Mouse (Mus musculus) midbrain, embryonic 15.5 days (tissue): ENCODE results near the gene Tent5b. TPM values are rescaled to one million over a fixed set of nuclear protein-coding genes. Genes with fewer than 3 reads are reported as not detected.
A peak's percentile ranks its signal among the peaks of the same experiment; 100 is the strongest.

Source experiments
- ATAC-seq: fragments of 200-750 bp; cut with Nextera tagmentation; replicated peaks from 2 replicates; pipeline ENCODE4 v1.8.0; 2017; ENCODE audit warnings: moderate TSS enrichment
- H3K27ac ChIP-seq: fragments of 300-500 bp; sonication (generic); 2 replicates; pipeline ENCODE4 v1.5.1; 2015; ENCODE audit warnings: mild to moderate bottlenecking, inconsistent platforms
- H3K27me3 ChIP-seq: fragments of 300-500 bp; sonication (generic); replicated peaks from 2 replicates; pipeline ENCODE4 v1.6.1; 2015; ENCODE audit warnings: inconsistent platforms
- H3K36me3 ChIP-seq: fragments of 300-500 bp; sonication (generic); replicated peaks from 2 replicates; pipeline ENCODE4 v1.6.1; 2015; ENCODE audit warnings: inconsistent platforms
- H3K4me1 ChIP-seq: fragments of 300-500 bp; sonication (generic); 2 replicates; pipeline ENCODE4 v1.6.1; 2015; ENCODE audit warnings: inconsistent platforms
- H3K4me2 ChIP-seq: fragments of 300-500 bp; sonication (generic); 2 replicates; pipeline ENCODE4 v1.6.1; 2015; ENCODE audit warnings: inconsistent platforms, mild to moderate bottlenecking, moderate library complexity
- H3K4me3 ChIP-seq: fragments of 300-500 bp; sonication (generic); 2 replicates; pipeline ENCODE4 v1.5.1; 2015; ENCODE audit warnings: mild to moderate bottlenecking, inconsistent platforms
- H3K9ac ChIP-seq: fragments of 300-500 bp; sonication (generic); 2 replicates; pipeline ENCODE4 v1.6.1; 2015; ENCODE audit warnings: mild to moderate bottlenecking, inconsistent platforms
- H3K9me3 ChIP-seq: fragments of 300-500 bp; sonication (generic); 2 replicates; pipeline ENCODE4 v1.6.1; 2016; ENCODE audit warnings: inconsistent platforms
- WGBS: fragments of 180-500 bp; shearing (Covaris S2); methylation state at CpG from one replicate; pipeline ENCODE4 v1.1.7; 2015; ENCODE audit warnings: mixed read lengths; 5-methylcytosine and 5-hydroxymethylcytosine counted together
- polyA plus RNA-seq: library from polyadenylated mRNA; unstranded; fragments of >200 nt; fragmentation: Nextera tagmentation; extraction: Ambion mirVana; gene quantifications from 2 replicates; pipeline ENCODE4 v1.2.1, GENCODE M21; 2015

The Tent5b gene
- polyA plus RNA-seq, 1 experiment from 2014 or later, result 0.37 TPM

GRCm38 (mm10) chr4:133493895-133494294, 14.0 kb downstream of the Tent5b start:
- H3K4me1 ChIP-seq, result peaks cover 24% of the 10 kb centered on the region
- H3K27me3 ChIP-seq, result peaks cover 45% of the 10 kb centered on the region
- WGBS, result 19% methylated on average over 11 of the region's 12 CpGs
- H3K4me2 ChIP-seq, result peak overlapping the region; percentile 54
- ATAC-seq, result no peak
- H3K9ac ChIP-seq, result no peak overlapping the region
- H3K9me3 ChIP-seq, result no peaks in the 10 kb centered on the region
- no peaks in the 10 kb centered on the region for H3K36me3 ChIP-seq
- no peak overlapping the region for H3K27ac ChIP-seq
- H3K4me3 ChIP-seq, result peak overlapping the region; percentile 28

DNA sequence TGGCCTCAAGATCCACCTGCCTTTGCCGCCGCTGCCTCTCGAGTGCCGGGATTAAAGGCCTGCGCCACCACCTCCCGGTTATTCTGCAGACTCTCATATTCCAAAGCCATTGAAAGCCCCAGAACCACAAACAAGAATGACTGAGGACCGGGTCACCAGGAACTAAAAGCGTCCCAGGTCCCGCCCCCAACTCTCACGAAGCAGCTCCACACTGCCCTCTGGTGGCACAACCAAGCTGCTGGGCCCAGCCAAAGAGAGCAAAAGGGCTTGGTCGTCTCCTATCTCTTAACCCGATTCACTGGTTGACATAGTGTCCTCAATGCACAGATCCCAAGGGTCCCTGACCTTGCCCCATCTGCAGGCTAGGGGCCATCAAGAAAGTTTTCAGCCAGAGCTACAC, 14.5 kb downstream of the Tent5b start:
- Histone ChIP-seq H3K36me3 (no peaks in the 10 kb centered on the region), H3K4me3 (peak overlapping the region; percentile 28), H3K27me3 (peaks cover 50% of the 10 kb centered on the region), H3K4me1 (peaks cover 25% of the 10 kb centered on the region), H3K4me2 (peak overlapping the region; percentile 54), H3K27ac (no peak overlapping the region), H3K9ac (no peak overlapping the region), H3K9me3 (no peaks in the 10 kb centered on the region)
- no peak for ATAC-seq
- WGBS, result under 1% methylated on average over 12 of the region's 12 CpGs

- Histone ChIP-seq H3K4me1 (peaks cover 25% of the 10 kb centered on the region), H3K27ac (no peak overlapping the region), H3K4me2 (no peak overlapping the region), H3K27me3 (peaks cover 55% of the 10 kb centered on the region), H3K36me3 (no peaks in the 10 kb centered on the region), H3K4me3 (no peak overlapping the region), H3K9me3 (no peaks in the 10 kb centered on the region), H3K9ac (no peak overlapping the region)
- ATAC-seq, result no peak
- WGBS, result 55% methylated on average over 4 of the region's 4 CpGs
Measured at GRCm38 (mm10) chr4:133494867-133495266, 14.9 kb downstream of the Tent5b start.

GRCm38 (mm10) chr4:133495711-133496110, 15.8 kb downstream of the Tent5b start:
- Histone ChIP-seq H3K4me3 (no peak overlapping the region), H3K9me3 (no peaks in the 10 kb centered on the region), H3K4me2 (no peak overlapping the region), H3K36me3 (no peaks in the 10 kb centered on the region), H3K27ac (no peak overlapping the region), H3K4me1 (peaks cover 25% of the 10 kb centered on the region), H3K9ac (no peak overlapping the region), H3K27me3 (peaks cover 63% of the 10 kb centered on the region)
- 22% methylated on average over 7 of the region's 7 CpGs for WGBS
- no peak for ATAC-seq

- Histone ChIP-seq H3K4me1 (peaks cover 25% of the 10 kb centered on the region), H3K4me3 (peak overlapping the region; percentile 67), H3K36me3 (no peaks in the 10 kb centered on the region), H3K4me2 (peak overlapping the region; percentile 89), H3K9ac (no peak overlapping the region), H3K27ac (no peak overlapping the region), H3K9me3 (no peaks in the 10 kb centered on the region), H3K27me3 (peaks cover 75% of the 10 kb centered on the region)
- no peak for ATAC-seq
- WGBS, result 29% methylated on average over 6 of the region's 6 CpGs
Measured at GRCm38 (mm10) chr4:133496738-133497445, 17.0 kb downstream of the Tent5b start.

GRCm38 (mm10) chr4:133497461-133498159, 17.7 kb downstream of the Tent5b start:
- H3K4me3 ChIP-seq, result peak overlapping the region; percentile 67
- no peak overlapping the region for H3K27ac ChIP-seq
- H3K9me3 ChIP-seq, result no peaks in the 10 kb centered on the region
- H3K4me1 ChIP-seq, result peaks cover 25% of the 10 kb centered on the region
- H3K36me3 ChIP-seq, result no peaks in the 10 kb centered on the region
- peaks cover 75% of the 10 kb centered on the region for H3K27me3 ChIP-seq
- H3K4me2 ChIP-seq, result peak overlapping the region; percentile 89
- under 1% methylated on average over 65 of the region's 70 CpGs for WGBS
- ATAC-seq, result peak; percentile 60
- peak overlapping the region; percentile 63 for H3K9ac ChIP-seq

DNA sequence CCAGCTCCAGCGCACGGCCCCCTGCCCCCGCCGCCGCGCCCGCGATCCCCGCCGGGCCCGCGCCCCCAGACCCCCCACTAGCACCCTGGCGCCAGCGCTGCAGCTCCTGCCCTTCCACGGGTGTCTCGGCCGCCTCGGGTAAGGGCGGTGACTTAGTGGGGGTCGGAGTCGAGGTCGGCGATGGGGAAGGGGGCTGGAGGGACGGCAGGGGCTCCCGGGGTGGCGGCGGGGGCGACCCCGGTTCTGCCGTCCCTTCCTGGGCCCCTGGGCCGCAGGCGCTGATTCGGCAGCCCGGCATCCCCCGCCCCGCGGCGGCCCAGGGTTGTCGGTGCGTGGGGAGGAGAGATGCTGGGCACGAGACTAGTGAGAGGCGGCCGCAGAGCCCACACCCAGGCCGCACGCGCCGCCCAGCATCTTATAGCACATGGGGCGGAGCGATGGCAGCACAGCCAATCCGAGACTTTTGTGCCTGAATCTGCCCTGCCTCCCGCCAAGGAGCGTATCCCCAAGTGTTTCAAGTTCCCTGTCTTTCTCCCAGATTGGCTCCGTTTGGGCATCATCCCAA, 18.3 kb downstream of the Tent5b start, which contains the start of gene Trnp1:
Trnp1 (minus strand) TSS at position 391 of the 565 bp plus-strand sequence.
- Histone ChIP-seq H3K27ac (no peak within 1 kb of the TSS), H3K9ac (peak within 1 kb of the TSS; percentile 63), H3K4me2 (peak within 1 kb of the TSS; percentile 89), H3K4me3 (peak within 1 kb of the TSS; percentile 67), H3K4me1 (peaks cover 25% of the 10 kb centered on the region), H3K27me3 (peaks cover 74% of the 10 kb centered on the region), H3K9me3 (no peaks in the 10 kb centered on the region), H3K36me3 (no peaks in the 10 kb centered on the region)
- 1% methylated on average over 51 of the region's 53 CpGs for WGBS
- ATAC-seq, result peak; percentile 93

GRCm38 (mm10) chr4:133501514-133501913, 21.6 kb downstream of the Tent5b start:
- Histone ChIP-seq H3K36me3 (no peaks in the 10 kb centered on the region), H3K9me3 (no peaks in the 10 kb centered on the region), H3K4me2 (no peak overlapping the region), H3K4me1 (peaks cover 20% of the 10 kb centered on the region), H3K9ac (no peak overlapping the region), H3K4me3 (no peak overlapping the region), H3K27me3 (peaks cover 56% of the 10 kb centered on the region), H3K27ac (no peak overlapping the region)
- 67% methylated on average over 7 of the region's 7 CpGs for WGBS
- no peak for ATAC-seq

GRCm38 (mm10) chr4:133504300-133504699, 24.4 kb downstream of the Tent5b start:
- no peak overlapping the region for H3K27ac ChIP-seq
- ATAC-seq, result no peak
- H3K9ac ChIP-seq, result no peak overlapping the region
- H3K4me1 ChIP-seq, result no peaks in the 10 kb centered on the region
- no peak overlapping the region for H3K4me3 ChIP-seq
- 53% methylated on average over 5 of the region's 5 CpGs for WGBS
- no peaks in the 10 kb centered on the region for H3K36me3 ChIP-seq
- peaks cover 34% of the 10 kb centered on the region for H3K27me3 ChIP-seq
- no peak overlapping the region for H3K4me2 ChIP-seq
- H3K9me3 ChIP-seq, result no peaks in the 10 kb centered on the region

GRCm38 (mm10) chr4:133504755-133505485, 25.0 kb downstream of the Tent5b start:
- ATAC-seq, result no peak
- no peaks in the 10 kb centered on the region for H3K36me3 ChIP-seq
- H3K27me3 ChIP-seq, result peaks cover 27% of the 10 kb centered on the region
- WGBS, result 65% methylated on average over 9 of the region's 9 CpGs
- H3K4me1 ChIP-seq, result no peaks in the 10 kb centered on the region
- H3K4me2 ChIP-seq, result no peak overlapping the region
- H3K9me3 ChIP-seq, result no peaks in the 10 kb centered on the region
- H3K27ac ChIP-seq, result no peak overlapping the region
- H3K4me3 ChIP-seq, result no peak overlapping the region
- no peak overlapping the region for H3K9ac ChIP-seq

DNA sequence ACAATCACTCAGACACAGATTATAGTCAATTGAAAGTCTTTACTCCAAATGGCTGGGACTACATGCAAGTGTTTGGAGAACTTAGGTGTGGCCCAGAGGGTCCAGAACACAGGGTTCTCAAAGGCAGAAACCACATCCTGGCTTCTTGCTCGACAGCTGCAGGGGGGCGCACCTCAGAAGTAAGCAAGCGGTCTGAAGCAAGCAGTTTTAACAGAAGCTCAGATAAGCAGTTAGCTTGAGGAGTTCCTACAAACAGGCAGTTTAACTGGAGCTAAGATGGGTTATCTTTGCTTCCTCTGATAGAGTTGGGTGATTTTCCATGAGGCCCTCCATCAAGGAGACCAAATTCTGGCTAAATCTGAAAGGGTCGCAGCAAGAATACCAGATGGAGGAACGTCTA, 26.6 kb downstream of the Tent5b start:
- Histone ChIP-seq H3K36me3 (no peaks in the 10 kb centered on the region), H3K27ac (no peak overlapping the region), H3K4me1 (no peaks in the 10 kb centered on the region), H3K9me3 (no peaks in the 10 kb centered on the region), H3K4me2 (no peak overlapping the region), H3K4me3 (no peak overlapping the region), H3K27me3 (peaks cover 11% of the 10 kb centered on the region; the same call in 1 of the 2 replicates), H3K9ac (no peak overlapping the region)
- ATAC-seq, result no peak
- WGBS, result 80% methylated on average over 5 of the region's 5 CpGs

DNA sequence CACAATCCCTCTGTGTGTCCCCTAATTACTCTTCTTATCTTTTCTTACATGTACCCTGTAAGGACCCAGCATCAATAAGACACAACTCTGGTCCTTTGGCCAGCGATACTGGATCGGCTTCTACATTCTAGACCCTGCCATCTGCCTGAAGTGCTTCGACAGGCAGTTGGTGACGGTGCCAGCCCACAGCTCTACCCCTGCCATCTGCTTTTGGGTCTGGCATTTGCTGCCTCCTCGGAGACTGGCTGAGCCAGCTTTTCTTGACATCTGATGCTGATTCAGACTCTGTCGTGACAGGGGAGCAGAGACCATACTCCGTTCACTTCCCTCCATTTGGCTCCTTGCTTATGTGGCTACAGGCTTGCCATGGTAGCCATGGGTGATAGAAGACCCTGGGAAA, 29.1 kb downstream of the Tent5b start:
- Histone ChIP-seq H3K4me2 (no peak overlapping the region), H3K4me3 (no peak overlapping the region), H3K27me3 (0 out of 2 replicates have a peak, but pooled peaks cover 2% of the 10 kb centered on the region), H3K27ac (no peak overlapping the region), H3K9me3 (no peaks in the 10 kb centered on the region), H3K4me1 (no peaks in the 10 kb centered on the region), H3K36me3 (no peaks in the 10 kb centered on the region), H3K9ac (no peak overlapping the region)
- ATAC-seq, result no peak
- 84% methylated on average over 7 of the region's 7 CpGs for WGBS
